Mouse (Mus musculus) cerebellum, adult 18-20 months (tissue): ENCODE data around the gene Slc51a.
"Not testable (repeated sequence)": the region's sequence is repeated elsewhere in the genome, so short reads cannot be mapped to it uniquely, and the experiment has no call there.

Experiments
- DNase-seq, 2 experiments: peaks; one replicate each; pipeline ENCODE4 v3.0.0; 2021

Gene Slc51a

DNA sequence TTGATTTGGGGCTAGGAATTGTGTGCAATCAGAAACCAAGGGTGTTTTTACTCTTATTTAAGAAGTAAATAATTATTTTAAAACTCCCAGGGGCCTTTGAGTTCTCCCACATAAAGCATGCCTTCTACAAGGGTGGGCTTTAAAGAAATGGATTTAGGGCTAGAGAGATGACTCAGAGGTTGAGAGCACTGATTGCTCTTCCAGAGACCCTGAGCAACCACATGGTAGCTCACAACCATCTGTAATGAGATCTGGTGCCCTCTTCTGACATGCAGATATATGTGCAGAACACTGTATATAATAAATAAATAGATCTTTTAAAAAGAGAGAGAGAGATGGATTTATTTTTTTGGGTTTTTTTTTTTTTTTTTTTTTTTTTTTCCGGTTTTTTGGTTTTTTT is 22.8 kb downstream of the Slc51a start:
- no peak for DNase-seq

DNA sequence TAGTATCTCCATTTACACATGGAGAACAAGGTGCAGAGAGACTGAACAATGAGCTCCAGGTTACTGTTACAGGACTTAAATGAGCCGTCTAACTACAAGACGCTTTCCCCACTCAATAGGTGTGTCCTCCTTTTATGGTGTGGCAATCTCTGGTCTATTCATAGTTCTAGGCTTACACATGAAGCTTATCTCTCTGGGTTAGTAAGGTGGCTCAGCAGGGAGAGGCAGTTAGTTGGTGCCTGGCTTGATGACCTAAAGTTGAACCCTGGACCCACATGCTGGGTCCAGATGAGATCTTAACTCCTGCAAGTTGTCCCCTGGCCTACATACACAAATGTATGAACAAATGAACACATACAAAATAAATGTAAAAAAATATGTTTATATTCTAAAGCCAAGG is 24.3 kb downstream of the Slc51a start:
- no peak for DNase-seq

DNA sequence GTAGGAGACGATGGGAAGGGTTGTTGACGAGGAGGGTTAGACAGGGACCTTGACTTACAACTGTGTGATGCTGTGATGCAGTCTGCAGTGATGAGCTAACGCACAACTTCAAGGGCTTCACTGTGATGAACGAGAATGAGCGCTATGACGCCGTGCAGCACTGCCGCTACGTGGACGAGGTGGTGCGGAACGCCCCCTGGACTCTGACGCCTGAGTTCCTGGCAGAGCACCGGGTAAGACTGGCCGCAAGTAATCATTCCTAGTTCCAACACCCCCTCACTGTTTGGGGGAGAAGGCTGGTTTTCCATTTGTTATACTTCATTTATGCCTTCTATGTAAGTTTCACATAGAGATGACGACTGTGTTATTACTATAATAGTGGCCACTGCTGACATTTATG is 24.7 kb downstream of the Slc51a start:
- DNase-seq = no peak

GRCm38 (mm10) chr16:32461713-32462112 is 26.0 kb downstream of the Slc51a start:
- no peak for DNase-seq

GRCm38 (mm10) chr16:32460518-32460917 is 27.2 kb downstream of the Slc51a start:
- DNase-seq = peak in 1 of 2 experiments; percentile 13

GRCm38 (mm10) chr16:32457589-32458386 is 29.9 kb downstream of the Slc51a start:
- DNase-seq = peak; percentile 59 to 62

- no peak for DNase-seq
Observed at GRCm38 (mm10) chr16:32456761-32457160, 30.9 kb downstream of the Slc51a start.

DNA sequence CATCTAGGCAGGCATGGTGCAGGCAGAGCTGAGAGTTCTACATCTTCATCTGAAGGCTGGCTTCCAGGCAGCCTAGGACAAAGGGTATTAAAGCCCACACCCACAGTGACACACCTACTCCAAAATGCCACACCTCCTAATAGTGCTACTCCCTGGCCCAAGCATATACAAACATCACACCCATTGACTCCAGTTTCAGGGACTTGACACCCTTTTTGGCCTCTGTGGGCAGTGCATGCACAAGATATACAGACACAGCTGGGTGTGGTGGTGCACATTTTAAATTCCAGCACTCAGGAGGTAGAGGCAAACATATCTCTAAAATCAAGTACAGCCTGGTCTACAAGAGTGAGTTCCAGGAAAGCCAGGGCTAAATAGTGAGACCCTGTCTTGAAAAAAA is 31.6 kb downstream of the Slc51a start:
- DNase-seq = no peak

DNA sequence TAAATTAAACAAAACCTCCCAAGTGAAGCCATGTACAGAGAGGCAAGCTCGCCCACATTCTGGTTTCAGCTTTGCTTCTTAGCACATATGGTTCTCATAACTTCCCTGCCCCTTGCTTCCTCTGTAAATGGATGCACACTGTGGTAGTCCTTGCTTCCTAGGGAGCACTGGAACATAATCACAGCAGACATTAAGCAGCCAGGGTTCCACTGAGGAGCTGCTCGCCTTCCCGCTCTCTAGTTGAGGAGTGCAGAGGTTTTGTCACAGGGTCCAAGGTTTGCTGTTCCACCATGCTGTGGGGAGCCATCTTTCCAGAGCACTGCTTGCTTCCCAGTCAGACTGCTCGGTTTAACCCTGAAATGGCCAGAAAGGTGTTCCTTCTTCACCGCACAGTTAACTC is 33.0 kb downstream of the Slc51a start:
- no peak for DNase-seq

GRCm38 (mm10) chr16:32453102-32453501 is 34.6 kb downstream of the Slc51a start:
- DNase-seq = no peak

DNA sequence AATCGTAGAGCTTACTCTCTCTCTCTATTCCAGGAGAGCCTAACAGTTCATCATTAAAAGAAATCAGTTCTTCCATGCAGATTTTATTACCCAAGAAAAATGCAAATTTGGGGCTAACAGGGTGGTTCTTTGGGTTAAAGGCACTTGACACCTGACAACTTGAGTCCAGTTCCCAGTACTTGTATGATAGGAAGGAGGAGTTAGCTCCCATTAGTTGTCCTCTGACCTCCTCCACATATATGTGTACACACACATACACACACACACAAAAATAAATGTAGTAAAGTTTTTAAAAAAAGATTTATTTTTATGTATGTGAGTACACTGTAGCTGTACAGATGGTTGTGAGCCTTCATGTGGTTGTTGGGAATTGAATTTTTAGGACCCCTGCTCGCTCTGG is 37.5 kb downstream of the Slc51a start:
- DNase-seq = no peak

GRCm38 (mm10) chr16:32449665-32450064 is 38.0 kb downstream of the Slc51a start:
- no peak for DNase-seq

- DNase-seq = no peak
Observed at GRCm38 (mm10) chr16:32446563-32447138, 41.0 kb downstream of the Slc51a start.

- DNase-seq = no peak
Observed at GRCm38 (mm10) chr16:32445558-32445957, 42.1 kb downstream of the Slc51a start.

- not testable (repeated sequence) for DNase-seq
Observed at GRCm38 (mm10) chr16:32444615-32445014, 43.1 kb downstream of the Slc51a start.

DNA sequence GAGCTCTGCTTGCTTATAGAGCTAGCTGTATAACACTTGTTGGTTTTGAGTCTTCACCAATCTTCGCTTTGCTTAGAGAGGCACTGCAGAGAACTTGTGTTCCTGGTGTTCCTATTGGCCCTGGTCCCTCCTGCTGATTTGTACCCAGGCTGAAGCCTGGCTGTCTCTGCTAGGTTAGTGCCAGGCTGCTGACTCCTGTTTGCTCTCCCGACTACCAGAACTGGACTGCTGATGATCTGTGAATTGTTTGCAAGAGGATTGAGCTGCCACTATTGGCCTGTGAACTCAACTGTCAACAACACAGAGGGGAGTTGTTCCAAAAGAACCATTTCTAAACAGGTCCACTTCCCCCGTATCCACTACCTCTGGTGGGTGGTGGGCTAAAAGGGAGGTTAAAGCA is 46.2 kb downstream of the Slc51a start:
- no peak for DNase-seq

DNA sequence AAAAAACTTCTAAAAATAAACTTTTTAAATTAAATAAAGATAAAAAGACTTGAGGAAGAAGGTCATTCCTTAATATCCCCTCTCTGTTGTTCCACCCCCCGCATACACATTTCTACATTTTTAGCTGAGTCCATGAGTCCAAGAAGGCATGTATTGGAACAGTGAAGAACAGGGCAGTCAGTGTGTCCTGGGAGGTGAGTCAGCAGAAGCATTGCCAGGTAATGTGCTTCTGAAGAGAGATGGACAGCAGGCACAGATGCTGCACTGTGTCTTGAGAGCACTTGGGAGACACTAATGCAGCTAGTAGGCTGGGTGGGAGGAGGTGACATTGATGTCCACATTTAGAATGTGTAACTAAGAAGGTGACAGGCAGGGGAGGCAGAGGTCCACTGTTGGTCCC is 50.4 kb downstream of the Slc51a start:
- DNase-seq = no peak

GRCm38 (mm10) chr16:32436657-32437056 is 51.0 kb downstream of the Slc51a start:
- no peak for DNase-seq

- DNase-seq = no peak
Observed at GRCm38 (mm10) chr16:32434691-32435090, 53.0 kb downstream of the Slc51a start.

GRCm38 (mm10) chr16:32434066-32434465 is 53.6 kb downstream of the Slc51a start:
- DNase-seq = no peak

DNA sequence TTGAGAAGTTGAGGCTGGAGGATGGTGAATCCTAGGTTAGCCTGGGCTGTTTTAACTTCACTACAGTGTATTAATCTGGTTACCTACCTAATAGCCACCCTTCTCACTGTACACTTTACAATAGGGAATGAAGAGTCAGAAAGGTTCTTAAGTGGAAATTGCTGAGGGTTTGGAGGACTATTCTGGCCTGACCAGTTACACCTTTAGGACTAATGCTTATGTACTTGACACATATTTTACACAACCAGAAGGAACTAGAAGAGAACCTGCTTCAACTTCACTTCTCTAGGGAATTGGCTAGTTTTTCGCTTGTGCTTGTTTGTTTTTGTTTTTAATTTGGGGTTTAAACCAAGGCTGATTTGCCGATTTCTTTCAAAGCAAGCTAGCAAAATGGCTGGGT is 54.5 kb downstream of the Slc51a start:
- DNase-seq = no peak

- no peak for DNase-seq
Observed at GRCm38 (mm10) chr16:32431926-32432325, 55.8 kb downstream of the Slc51a start.

DNA sequence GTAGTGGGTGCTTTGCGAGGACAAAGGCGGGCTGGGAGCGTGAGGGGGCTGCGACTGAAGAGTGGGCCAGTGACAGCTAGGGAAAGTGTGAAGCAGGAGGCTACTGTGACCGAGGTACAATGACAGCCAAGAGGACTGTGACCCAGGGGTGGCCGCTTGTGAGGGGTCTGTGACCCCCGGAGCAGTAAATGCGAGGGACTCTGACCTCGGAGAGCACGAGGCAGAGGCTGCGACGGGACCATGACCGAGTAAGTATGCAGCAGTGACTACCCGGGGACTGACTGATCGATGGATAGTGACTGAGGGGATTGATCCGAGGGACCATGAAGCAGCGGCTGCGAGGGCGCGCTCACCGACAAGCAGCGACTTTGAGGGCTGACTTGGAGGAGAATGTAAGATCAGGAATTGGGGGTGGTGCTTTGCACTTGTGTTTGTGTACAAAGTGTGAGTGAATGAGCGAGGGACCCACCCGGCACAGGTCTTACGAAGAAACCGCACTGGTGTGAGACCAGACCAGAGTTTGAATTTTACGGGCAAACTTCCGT is 56.6 kb downstream of the Slc51a start:
- DNase-seq = no peak

- peak; percentile 88 to 90 for DNase-seq
Observed at GRCm38 (mm10) chr16:32430474-32431046, 57.1 kb downstream of the Slc51a start, which contains the start of gene Pcyt1a. Pcyt1a (plus strand) TSS chr16:32430921.
